Mouse (Mus musculus) stomach, postnatal 0 days (tissue): ENCODE measurements around the gene Ssc4d.

ENCODE experiments used
- CTCF ChIP-seq: IDR thresholded peaks from 2 replicates; pipeline ENCODE4 v1.5.1; 2016; ENCODE audit warnings: antibody characterized with exemption, low read depth, mild to moderate bottlenecking, moderate library complexity
- EP300 ChIP-seq: optimal IDR thresholded peaks from 2 replicates; pipeline ENCODE3; 2016; ENCODE audit warnings: antibody characterized with exemption

GRCm38 (mm10) chr5:135956300-135957206, 17.8 kb downstream of the Ssc4d start:
- TF ChIP-seq CTCF, result no peak
- no peak for TF ChIP-seq EP300
